Mouse (Mus musculus) left cerebral cortex, postnatal 4 days (tissue): ENCODE data around the gene Mfsd2b. TPM values are rescaled to one million over a fixed set of nuclear protein-coding genes. Genes with fewer than 3 reads are reported as not detected.
"Not testable (repeated sequence)": the region's sequence is repeated elsewhere in the genome, so short reads cannot be mapped to it uniquely, and the experiment has no call there.

Experiments
- DNase-seq: peaks from one replicate; pipeline ENCODE4 v3.0.0-alpha.2; 2022
- intact Hi-C: fragments of 180-260 bp; cut with DNase I; formaldehyde crosslinking; loops from one replicate; pipeline ENCODE4 v1.15.1; 2025
- total RNA-seq, 2 experiments: library from RNA; stranded (reverse); gene quantifications; 2 replicates each; pipeline ENCODE4 v1.2.3; 2021

The Mfsd2b gene
- total RNA-seq = 1 to 10 TPM; 1.6 to 1.9 TPM

DNA sequence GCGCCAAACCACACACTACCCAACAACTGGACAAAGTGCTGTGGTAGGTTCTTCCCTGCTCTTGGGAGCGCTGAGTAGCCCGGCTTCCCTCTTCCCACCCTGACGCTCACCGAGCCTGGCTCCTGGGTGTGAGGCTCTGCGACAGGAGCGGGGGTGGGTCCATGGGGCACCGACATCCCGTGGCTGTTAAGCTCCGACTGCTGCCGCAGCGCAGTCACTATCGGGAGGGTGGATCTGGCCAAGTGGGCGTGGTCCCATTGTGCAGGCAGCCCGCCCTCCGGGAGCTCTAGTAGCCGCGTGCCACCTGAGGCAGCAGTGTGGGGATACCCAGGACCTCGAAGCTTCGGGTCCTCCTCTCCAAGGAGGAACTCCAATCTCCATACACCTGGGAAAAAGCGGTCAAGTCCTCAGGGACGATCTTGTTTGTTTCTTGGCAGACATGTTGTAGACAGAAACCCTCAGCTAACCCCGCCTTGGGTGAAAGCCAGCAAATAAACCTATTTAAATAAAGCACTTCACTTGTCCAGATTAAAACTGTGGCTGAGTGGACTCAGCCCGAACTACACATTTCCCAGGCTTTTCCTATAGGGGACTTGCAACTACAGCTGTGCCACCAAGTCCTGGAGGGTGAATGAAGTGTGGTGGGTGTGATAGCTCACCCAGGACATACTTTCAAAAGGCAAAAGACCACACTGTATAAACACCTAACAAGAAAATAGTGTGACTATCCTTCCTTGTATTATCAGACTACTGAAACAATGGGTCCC is at the start of gene Mfsd2b:
Gene Mfsd2b (minus strand): TSS at position 199 of the 767 bp plus-strand sequence.
- peak; percentile 69 for DNase-seq
- intact Hi-C loops = no loop called here

DNA sequence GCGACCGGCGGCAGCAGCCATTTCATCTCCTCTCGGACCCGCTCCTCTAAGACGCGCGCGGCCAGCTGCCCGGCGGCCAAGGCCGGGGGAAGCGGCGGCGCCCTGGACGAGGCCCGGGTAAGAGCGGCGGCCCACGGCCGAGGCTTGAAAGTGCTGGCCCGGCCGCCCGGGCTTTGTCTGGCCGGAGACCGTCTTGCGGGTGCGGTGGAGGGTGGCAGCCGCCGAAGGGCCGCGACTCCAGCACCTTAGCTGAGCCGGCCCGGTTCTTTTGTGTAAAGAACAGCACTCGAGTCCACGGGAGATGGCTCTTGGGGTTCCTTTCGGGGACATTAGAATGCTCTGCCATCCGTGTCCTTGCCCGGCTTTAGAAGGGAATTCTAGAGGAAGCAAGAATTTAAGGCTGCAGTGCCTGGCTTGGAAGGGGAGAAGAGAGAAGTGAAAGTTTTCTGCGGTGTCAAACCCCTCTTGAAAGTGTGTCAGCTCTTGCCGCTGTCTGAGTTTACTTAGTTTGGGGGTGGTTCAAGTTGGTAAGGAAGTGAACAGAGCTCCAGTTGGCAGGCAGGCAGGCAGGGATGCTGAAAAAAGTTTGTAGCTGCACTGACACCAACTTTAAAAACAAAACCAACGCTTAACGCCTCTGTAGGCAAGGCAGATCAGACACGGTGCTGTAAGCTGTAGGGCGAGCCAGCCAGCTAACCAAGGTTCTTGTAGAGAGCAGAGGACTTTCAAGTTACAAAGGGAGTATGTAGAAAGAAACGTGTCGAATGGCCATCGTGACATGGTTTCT is 43.8 kb upstream of the Mfsd2b start:
- peak; percentile 15 for DNase-seq
- intact Hi-C loops = no loop called here

DNA sequence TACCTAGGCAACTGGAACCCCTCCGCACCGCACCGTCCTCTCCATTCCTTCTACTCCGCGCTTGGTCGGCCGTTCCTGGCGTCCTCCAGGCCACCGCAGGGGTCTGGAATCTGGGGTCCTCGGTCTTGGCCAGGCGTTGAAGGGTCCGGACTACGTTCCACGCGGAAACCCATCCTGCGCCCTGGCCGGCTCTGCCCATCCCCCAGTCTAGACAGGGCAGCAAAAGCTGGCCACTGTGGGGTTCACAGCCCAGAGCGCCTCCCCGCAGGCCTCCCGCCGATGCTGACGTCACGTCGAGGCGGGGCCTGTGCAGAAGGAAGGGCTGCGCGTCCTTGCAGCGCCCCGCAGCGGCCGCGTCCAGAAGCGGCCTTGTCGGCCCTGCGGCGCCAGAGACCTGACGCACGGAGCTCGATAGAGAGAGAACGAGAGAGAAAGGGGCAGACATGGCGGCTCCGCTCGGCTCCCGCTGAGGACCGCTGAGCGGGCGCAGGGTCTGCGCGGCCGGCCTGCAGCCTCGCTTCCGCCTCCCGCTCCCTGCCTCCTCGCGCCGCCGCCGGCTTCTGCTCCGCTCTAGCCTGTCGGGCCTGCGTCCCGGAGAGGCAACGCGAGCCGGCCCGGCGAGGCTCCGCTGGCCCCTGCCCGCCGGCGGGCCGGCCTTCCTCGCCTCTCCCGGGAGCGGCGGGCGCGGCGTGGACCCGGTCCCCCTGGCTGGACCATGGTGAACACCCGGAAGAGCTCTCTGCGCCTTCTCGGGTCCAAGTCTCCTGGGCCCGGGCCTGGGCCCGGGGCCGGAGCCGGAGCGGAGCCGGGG is 43.0 kb upstream of the Mfsd2b start, which contains the start of gene Atad2b:
Gene Atad2b (plus strand): TSS at position 360 of the 811 bp plus-strand sequence.
- intact Hi-C loops = no loop called here
- DNase-seq = peak; percentile 97

DNA sequence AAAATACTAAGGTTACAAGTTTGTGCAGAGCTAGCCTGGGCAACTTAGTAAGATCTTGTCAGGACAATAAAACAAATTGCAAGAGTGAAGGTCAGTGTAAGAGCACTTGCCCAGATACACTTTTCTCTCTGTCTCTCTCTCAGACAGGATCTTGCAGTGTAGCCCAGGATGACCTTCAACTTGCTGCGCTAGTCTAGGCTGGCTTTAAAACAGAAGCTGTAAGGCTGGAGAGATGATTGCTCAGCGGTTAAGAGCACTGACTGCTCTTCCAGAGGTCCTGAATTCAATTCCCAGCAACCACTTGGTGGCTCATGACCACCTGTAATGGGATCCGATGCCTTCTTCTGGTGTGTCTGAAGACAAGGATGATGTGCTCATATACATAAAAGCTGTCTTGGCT is 40.8 kb upstream of the Mfsd2b start:
- intact Hi-C loops = no loop called here
- DNase-seq = no peak

DNA sequence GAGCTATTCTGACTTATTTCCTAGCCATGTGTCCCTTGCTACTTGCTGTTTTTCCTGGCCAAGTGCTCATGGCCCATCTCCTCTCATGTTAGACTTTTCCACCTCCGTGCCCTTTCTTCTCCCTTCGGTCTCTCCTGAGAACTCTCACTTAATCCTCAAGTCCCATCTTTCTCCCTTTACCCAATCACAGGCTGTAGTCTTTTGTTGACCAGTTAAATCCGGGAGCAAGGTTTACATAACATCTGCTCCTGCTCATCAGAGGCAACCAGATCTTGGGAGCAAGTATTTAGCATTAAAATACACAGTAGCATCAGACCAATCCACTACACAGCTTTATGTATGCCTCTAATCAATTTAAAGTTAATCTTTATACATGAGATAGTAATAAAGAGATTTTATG is 40.3 kb upstream of the Mfsd2b start:
- intact Hi-C loops = no loop called here

DNA sequence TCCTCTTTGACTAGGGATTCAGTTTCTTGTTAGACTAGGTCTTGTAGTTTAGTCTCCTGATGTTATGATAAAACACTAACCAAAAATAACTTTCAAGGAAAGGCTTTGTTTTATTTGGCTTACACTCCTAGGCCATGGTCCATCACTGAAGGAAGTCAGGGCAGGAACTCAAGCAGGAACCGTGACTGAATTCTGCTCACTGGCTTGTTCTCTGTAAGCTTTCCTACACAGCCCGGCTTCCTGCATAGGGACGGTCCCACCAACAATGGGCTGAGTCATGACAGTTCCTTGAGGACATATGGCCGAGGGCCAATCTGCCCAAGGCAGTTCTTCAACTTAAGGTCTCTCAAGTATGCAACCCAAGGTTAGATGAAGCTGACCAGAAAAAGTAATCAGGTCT is 37.6 kb upstream of the Mfsd2b start:
- no peak for DNase-seq
- intact Hi-C loops = no loop called here

More for the DNA sequence above, 40.3 kb upstream of the Mfsd2b start:
- no peak for DNase-seq

DNA sequence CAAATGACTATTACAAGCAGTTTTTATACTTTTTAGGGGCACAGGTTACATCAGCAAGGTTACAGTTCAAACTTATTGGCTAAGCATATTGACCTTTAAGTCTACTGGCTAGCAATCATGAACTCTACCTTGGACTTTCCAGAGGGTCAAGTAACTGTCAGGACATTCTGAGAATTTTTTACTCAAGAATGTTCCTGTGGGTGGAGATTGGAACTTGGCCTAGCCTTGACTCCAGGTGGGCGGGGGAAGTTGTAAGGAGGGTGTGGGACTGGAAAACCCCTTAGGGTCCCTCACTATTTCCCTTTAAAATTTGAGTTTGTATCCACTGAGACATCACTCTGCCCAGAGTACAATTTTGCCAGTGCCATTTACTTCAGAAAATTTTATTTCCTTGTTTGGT is 36.3 kb upstream of the Mfsd2b start:
- DNase-seq, intact Hi-C loops: not testable (repeated sequence)

DNA sequence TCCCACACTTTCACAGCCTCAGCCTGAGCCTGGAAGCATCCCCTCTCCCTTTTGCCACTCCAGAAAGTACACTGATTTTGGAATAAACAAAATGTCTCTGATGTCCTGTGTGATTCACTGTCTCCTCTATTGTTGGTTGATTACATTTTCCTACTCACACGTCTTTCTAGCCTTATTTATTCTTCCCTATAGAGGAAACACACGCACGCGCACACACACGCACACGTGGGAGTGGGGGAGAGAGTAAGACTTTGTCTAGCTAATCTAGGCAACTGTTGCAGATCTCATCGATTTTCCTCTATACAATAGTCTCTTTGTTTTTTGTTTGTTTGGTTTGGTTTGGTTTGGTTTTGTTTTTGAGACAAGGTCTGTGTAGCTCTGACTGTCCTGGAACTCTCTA is 34.2 kb upstream of the Mfsd2b start:
- intact Hi-C loops = no loop called here

DNA sequence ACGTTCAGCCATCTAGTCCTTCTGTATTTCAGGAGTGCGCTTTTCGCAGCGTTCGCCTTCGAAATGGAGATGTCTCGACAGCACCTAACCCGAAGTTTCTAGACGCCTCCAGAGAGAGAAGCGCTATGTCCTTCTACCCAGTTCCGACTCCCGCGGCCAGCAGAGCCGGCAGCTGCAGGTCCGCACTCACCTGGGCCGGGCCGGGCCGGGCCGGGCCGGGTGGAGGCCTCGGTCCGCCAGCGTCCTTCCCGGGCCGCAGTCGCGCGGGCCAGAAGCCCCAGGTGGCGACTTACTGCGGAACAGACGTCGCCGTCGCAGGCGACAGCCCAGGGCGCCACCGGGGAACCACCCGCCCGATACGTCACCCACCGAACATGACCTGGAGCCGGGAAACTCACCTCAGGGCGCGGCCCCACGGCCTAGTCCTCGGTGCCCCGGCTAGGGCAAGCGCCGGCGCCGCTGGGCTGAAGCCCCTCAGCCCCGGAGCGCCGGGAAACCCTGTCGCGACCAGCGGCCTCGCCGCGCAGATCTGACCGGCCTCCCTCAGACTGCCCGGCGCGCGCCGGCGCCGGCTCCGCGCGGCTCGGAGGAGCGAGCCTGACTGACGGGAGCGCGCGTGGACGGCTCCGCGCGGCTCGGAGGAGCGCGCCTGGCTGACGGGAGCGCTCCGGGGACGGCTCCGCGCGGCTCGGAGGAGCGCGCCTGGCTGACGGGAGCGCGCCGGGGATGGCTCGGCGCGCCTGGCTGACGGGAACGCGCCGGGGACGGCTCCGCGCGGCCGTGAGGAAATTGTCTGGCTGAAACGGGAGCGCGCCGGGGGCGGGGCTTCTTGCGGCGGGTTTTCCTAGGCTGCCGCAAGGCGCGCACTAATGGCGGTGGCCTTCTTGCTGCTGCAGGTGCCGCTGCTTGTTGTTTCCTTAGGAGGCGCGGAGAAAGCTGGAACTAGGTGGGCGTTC is 33.1 kb upstream of the Mfsd2b start, which contains the start of gene Ubxn2a:
Gene Ubxn2a (minus strand): TSS at position 755 of the 956 bp plus-strand sequence.
- peak; percentile 98 for DNase-seq
- intact Hi-C loops = no loop called here

More for the DNA sequence above, 34.2 kb upstream of the Mfsd2b start:
- DNase-seq = no peak

DNA sequence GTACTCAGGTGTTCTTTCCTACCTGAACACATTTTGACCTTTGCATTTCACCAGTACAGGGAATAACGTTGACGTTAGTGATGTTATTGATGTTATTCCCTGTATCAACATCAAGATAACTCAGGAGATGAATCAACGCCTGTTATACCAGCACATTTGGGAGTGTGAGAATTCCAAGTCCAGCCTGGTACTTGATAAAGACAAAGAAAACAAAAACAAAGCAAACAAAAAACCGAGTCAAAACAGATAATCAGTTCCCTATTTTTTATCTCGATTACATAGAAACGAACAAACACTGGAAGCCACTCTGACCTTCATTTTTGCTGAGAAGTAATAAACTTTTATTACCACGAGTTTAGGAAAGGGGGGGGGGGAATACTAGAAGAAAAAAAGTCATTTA is 32.3 kb upstream of the Mfsd2b start:
- DNase-seq = no peak
- intact Hi-C loops = no loop called here

DNA sequence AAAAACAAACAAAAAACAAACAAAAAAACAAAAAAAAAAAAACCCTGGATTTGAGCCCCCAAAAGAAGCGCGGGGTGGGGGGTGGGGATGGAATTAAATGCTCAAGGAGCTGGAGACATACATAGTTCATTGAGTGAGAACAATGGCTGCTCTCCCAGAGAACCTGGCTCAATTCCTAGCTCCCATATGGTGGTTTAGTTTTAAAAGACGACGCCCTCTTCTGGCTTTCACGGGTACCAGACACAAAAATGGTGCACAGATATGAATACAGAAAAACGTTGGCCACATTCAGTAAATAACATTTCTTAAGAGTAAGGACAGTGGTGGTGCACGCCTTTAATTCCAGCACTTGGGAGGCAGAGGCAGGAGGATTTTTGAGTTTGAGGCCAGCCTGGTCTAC is 31.8 kb upstream of the Mfsd2b start:
- peak; percentile 20 for DNase-seq
- intact Hi-C loops = no loop called here

DNA sequence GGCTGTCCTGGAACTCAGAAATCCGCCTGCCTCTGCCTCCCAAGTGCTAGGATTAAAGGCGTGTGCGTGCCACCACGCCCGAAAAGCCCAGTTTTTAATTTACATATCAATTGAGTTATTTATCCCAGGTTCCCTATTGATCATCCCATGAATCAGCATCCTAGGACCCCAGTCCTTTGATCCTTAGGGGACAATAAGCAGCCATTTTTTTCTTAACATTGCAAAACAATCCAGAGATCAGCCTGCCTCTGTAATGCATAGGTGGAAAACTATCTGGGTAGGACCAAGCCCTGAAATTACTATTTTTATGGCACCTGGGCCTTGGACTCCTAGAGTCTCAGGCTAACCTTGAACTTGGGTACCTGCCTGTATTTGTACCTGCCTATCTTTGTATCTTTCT is 23.9 kb upstream of the Mfsd2b start:
- intact Hi-C loops = no loop called here
- DNase-seq = no peak

DNA sequence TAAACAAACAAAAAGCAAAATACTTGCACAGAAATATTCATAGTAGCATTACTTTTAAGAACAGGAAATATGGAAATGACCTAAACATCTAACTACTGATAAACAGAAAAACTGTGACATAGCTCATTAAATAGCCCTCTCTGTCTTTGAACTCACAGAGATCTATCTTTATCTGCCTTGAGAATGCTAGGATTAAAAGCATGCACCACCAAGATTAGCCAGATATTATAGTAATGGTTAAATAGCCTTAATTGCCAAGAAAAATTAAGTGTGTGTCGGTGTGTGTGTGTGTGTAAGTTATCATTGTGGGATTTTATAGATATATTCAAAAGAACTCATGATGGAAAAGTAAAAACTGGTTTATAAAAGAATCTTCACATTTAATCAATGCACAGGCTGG is 15.7 kb upstream of the Mfsd2b start:
- no peak for DNase-seq
- intact Hi-C loops = no loop called here

DNA sequence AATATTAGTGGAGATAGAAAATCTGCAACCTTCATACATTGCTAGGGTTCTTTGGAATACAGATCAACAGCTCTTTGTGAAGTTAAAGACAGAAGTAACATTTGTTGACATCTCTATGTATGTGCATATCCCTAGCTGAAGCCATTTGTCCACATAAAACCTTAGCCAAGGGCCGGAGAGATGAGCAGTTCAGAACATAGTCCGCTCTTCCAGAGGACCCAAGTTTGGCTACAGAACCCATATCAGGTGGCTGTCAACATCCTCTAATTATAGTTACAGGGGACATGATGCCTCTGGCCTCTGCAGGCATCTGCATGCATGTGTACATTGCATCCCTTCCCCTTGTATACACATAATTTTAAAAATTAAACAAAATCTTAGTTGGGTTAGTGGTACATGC is 15.1 kb upstream of the Mfsd2b start:
- DNase-seq = no peak
- intact Hi-C loops = no loop called here

DNA sequence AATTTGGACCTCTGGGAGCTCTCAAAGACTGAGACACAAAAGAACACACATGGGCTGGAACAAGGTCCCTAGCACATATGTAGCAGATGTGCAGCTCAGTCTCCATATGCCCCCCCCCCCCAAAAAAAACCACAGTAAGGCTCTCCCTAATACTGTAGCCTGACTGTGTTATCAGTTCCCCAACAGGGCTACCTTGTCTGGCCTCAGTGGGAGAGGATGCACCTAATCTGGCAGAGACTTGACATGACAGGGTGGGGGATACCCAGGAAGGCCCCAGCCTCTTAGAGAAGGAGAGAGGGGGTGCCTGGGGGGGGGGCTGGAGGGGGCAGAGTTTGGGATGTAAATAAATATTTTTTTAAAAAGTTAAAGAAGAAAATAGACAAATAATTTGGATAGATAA is 14.6 kb upstream of the Mfsd2b start:
- no peak for DNase-seq
- intact Hi-C loops = no loop called here

DNA sequence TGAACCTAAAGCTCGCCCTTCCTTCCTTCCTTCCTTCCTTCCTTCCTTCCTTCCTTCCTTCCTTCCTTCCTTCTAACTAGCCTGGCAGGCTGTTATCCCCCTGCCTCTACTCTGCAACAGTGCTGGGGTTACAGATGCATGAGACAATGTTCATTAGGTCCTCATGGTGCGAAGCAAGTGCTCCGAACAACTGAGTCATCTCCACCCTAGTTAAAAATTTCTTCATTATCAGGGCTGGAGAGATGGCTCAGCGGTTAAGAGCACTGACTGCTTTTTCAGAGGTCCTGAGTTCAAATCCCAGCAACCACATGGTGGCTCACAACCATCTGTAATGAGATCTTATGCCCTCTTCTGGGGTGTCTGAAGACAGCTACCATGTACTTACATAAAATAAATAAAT is 12.4 kb upstream of the Mfsd2b start:
- DNase-seq, intact Hi-C loops: not testable (repeated sequence)

DNA sequence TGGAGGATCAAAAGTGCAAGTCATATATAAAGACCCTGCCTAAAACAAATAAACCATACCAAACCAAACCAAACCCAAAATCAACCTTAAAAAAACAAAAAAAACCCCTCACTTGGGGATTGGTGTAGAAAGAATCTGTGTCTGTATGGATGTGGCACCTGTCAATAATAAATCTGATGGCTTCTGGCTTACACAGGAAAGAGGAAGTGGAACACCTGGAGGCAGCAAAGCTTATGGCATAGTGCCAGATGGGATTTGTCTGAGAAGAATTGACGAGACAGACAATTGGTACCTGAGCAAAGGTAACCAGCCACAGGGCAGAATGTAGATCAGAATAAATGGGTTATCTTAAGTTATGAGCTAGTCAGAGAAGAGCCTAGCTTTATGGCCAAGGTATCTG is 10.9 kb upstream of the Mfsd2b start:
- intact Hi-C loops = no loop called here
- no peak for DNase-seq

DNA sequence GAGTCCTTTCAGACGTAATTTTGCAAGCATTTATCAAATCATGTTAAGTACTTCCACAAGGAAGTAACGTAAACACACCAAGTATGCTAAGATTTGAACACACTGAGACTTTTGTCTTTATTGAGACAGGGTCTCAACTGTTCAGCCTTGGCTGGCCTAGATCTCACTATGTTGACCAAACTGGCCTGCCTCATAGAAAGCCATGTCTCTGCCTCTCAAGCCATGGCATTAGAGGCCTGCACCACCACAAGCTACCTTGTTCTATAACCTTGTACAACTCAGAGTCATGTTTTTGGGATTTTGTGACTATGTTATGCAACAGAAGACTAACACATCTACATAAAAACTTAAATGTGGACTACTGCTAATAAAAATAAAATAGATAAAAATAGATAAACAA is 7.9 kb upstream of the Mfsd2b start:
- DNase-seq = no peak
- intact Hi-C loops = no loop called here

DNA sequence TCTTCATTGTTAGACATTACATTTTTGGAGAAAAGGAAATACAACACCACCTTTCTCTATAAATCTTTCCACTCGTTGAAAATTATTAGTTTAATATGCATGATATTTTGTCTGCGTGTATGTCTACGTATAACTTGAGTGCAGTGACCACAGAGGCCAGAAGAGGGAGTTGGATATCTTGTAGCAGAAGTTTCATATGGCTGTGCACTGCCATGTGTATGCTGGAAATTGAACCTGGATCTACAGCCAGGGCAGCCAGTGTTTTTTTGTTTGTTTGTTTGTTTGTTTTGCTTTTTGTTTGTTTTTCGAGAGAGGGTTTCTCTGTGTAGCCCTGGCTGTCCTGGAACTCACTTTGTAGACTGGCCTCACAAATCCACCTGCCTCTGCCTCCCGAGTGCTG is 4.9 kb upstream of the Mfsd2b start:
- intact Hi-C loops = no loop called here
- no peak for DNase-seq

DNA sequence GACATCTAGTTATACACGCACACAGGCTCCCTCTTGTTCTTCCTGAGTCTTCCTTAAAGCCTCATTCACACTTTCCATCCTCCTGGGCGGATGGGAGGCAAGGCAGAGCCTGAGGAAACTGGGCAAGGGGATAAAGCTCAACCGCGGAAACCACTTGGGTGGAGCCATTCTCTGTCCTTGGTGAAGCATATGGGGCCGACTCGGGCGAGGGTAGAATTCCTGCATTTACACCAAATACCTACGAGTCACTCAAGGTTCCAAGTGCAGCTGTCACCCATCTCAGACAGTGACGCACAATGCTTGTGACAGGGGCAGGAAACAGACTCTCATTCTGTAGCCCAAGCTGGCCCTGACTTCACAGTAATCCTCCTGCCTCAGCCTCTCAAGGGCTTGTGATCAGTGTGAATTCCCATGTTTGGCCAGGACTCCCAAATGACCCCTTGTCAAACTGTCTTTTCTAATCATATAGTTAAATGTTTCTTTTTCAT is 4.2 kb upstream of the Mfsd2b start:
- intact Hi-C loops = no loop called here
- DNase-seq = no peak
